Mouse (Mus musculus) heart, postnatal 0 days (tissue): ENCODE results near the gene Ms4a2.

Source experiments
- CTCF ChIP-seq: IDR thresholded peaks from 2 replicates; pipeline ENCODE4 v1.5.1; 2016; ENCODE audit warnings: antibody characterized with exemption, control low read depth, low read depth
- EP300 ChIP-seq: IDR thresholded peaks from 2 replicates; pipeline ENCODE4 v1.6.1; 2016; ENCODE audit warnings: antibody characterized with exemption, low read depth

- TF ChIP-seq EP300 (no peak), CTCF (no peak)
Observed at GRCm38 (mm10) chr19:11649564-11649963, 26.0 kb upstream of the Ms4a2 start.
